Mouse (Mus musculus) limb, embryonic 14.5 days (tissue): ENCODE measurements at regions not wholly inside any gene's neighbourhood (a gene's known extent, or its start where the extent isn't known, plus 50 kb on each side); places are given as distances from the start of the nearest gene placed in this dataset.
A peak's percentile ranks its signal among the peaks of the same experiment; 100 is the strongest.

Experiments used
- ATAC-seq: fragments of 200-750 bp; cut with Nextera tagmentation; 2 replicates; pipeline ENCODE4 v1.8.0; 2017; ENCODE audit warnings: low read depth, moderate number of reproducible peaks, moderate TSS enrichment; ENCODE audit not compliant: low FRiP score
- DNase-seq: peaks from one replicate; pipeline ENCODE4 v3.0.0-alpha.2; 2015; ENCODE audit warnings: low spot score
- H3K27ac ChIP-seq: fragments of 300-500 bp; sonication (generic); replicated peaks from 2 replicates; pipeline ENCODE4 v1.5.1; 2014; ENCODE audit warnings: low read depth, mild to moderate bottlenecking, low read length, moderate library complexity, mixed read lengths
- H3K27me3 ChIP-seq: fragments of 300-500 bp; sonication (generic); 2 replicates; pipeline ENCODE4 v1.6.1; 2014; ENCODE audit warnings: low read length, mixed read lengths; ENCODE audit not compliant: control insufficient read depth, insufficient read depth
- H3K36me3 ChIP-seq: fragments of 300-500 bp; sonication (generic); 2 replicates; pipeline ENCODE4 v1.6.1; 2014; ENCODE audit warnings: mild to moderate bottlenecking, low read length, moderate library complexity, mixed read lengths; ENCODE audit not compliant: control insufficient read depth, insufficient read depth
- H3K4me1 ChIP-seq: fragments of 300-500 bp; sonication (generic); 2 replicates; pipeline ENCODE4 v1.6.1; 2014; ENCODE audit warnings: antibody characterized with exemption, low read length, mixed read lengths; ENCODE audit not compliant: control insufficient read depth, insufficient read depth
- H3K4me2 ChIP-seq: fragments of 300-500 bp; sonication (generic); replicated peaks from 2 replicates; pipeline ENCODE4 v1.6.1; 2014; ENCODE audit warnings: low read depth, mild to moderate bottlenecking, low read length, moderate library complexity; ENCODE audit not compliant: severe bottlenecking
- H3K4me3 ChIP-seq: fragments of 300-500 bp; sonication (generic); replicated peaks from 2 replicates; pipeline ENCODE4 v1.5.1; 2014; ENCODE audit warnings: low read length
- H3K9ac ChIP-seq: fragments of 300-500 bp; sonication (generic); 2 replicates; pipeline ENCODE4 v1.6.1; 2014; ENCODE audit warnings: mild to moderate bottlenecking, low read depth, low read length, moderate library complexity; ENCODE audit not compliant: severe bottlenecking
- H3K9me3 ChIP-seq: fragments of 300-500 bp; sonication (generic); 2 replicates; pipeline ENCODE4 v1.6.1; 2016; ENCODE audit warnings: low read length; ENCODE audit not compliant: control insufficient read depth
- POLR2A ChIP-seq: fragments of 200-500 bp; IDR thresholded peaks from 2 replicates; pipeline ENCODE4 v1.8.0; 2012; ENCODE audit warnings: inconsistent platforms, mild to moderate bottlenecking, moderate library complexity, borderline replicate concordance; ENCODE audit not compliant: insufficient read depth, insufficient read length; ENCODE audit errors: extremely low read depth
- WGBS: fragments of 180-500 bp; shearing (Covaris S2); extraction: QIAGEN DNeasy Blood & Tissue Kit; methylation state at CpG from one replicate; pipeline ENCODE4 v1.1.7; 2014; 5-methylcytosine and 5-hydroxymethylcytosine counted together

GRCm38 (mm10) chr9:116511450-116511849, 336.3 kb upstream of the Tgfbr2 start:
- 47% methylated on average over 3 of the region's 3 CpGs for WGBS
- Histone ChIP-seq H3K9me3 (no peaks in the 10 kb centered on the region), H3K4me1 (0 out of 2 replicates have a peak, but pooled peaks cover 2% of the 10 kb centered on the region), H3K36me3 (no peaks in the 10 kb centered on the region), H3K4me3 (no peak overlapping the region), H3K4me2 (no peak overlapping the region), H3K9ac (no peak overlapping the region), H3K27ac (no peak overlapping the region), H3K27me3 (no peaks in the 10 kb centered on the region)
- peak; percentile 53 for DNase-seq
- TF ChIP-seq POLR2A, result no peak
- no peak for ATAC-seq

- Histone ChIP-seq H3K27ac (no peak overlapping the region), H3K9ac (no peak overlapping the region), H3K27me3 (no peaks in the 10 kb centered on the region), H3K4me2 (no peak overlapping the region), H3K9me3 (no peaks in the 10 kb centered on the region), H3K36me3 (no peaks in the 10 kb centered on the region), H3K4me1 (0 out of 2 replicates have a peak, but pooled peaks cover 2% of the 10 kb centered on the region), H3K4me3 (no peak overlapping the region)
- no peak for TF ChIP-seq POLR2A
- 74% methylated on average over 5 of the region's 5 CpGs for WGBS
- DNase-seq (peak; percentile 76), ATAC-seq (no peak)
Measured at GRCm38 (mm10) chr9:116507756-116508155, 332.6 kb upstream of the Tgfbr2 start.

GRCm38 (mm10) chr9:116502831-116503230, 327.7 kb upstream of the Tgfbr2 start:
- DNase-seq (no peak), ATAC-seq (no peak)
- H3K9ac ChIP-seq, result no peak overlapping the region
- no peaks in the 10 kb centered on the region for H3K27me3 ChIP-seq
- H3K9me3 ChIP-seq, result no peaks in the 10 kb centered on the region
- H3K27ac ChIP-seq, result no peak overlapping the region
- H3K36me3 ChIP-seq, result no peaks in the 10 kb centered on the region
- WGBS, result 57% methylated on average over 5 of the region's 5 CpGs
- H3K4me1 ChIP-seq, result 0 out of 2 replicates have a peak, but pooled peaks cover 3% of the 10 kb centered on the region
- H3K4me3 ChIP-seq, result no peak overlapping the region
- TF ChIP-seq POLR2A, result no peak
- H3K4me2 ChIP-seq, result no peak overlapping the region

GRCm38 (mm10) chr9:116500951-116501350, 325.8 kb upstream of the Tgfbr2 start:
- Histone ChIP-seq H3K9me3 (no peaks in the 10 kb centered on the region), H3K9ac (no peak overlapping the region), H3K4me2 (no peak overlapping the region), H3K36me3 (no peaks in the 10 kb centered on the region), H3K27me3 (no peaks in the 10 kb centered on the region), H3K27ac (no peak overlapping the region), H3K4me3 (no peak overlapping the region), H3K4me1 (0 out of 2 replicates have a peak, but pooled peaks cover 3% of the 10 kb centered on the region)
- TF ChIP-seq POLR2A, result no peak
- WGBS, result 86% methylated on average over 3 of the region's 3 CpGs
- DNase-seq, result no peak
- no peak for ATAC-seq

GRCm38 (mm10) chr9:116491227-116491626, 316.1 kb upstream of the Tgfbr2 start:
- H3K4me2 ChIP-seq, result no peak overlapping the region
- no peaks in the 10 kb centered on the region; the same call in 1 of the 2 replicates for H3K4me1 ChIP-seq
- ATAC-seq (no peak), DNase-seq (no peak)
- TF ChIP-seq POLR2A, result no peak
- H3K4me3 ChIP-seq, result no peak overlapping the region
- no peak overlapping the region for H3K27ac ChIP-seq
- peaks cover 10% of the 10 kb centered on the region for H3K9me3 ChIP-seq
- no peaks in the 10 kb centered on the region for H3K27me3 ChIP-seq
- no peaks in the 10 kb centered on the region for H3K36me3 ChIP-seq
- no peak overlapping the region for H3K9ac ChIP-seq
- WGBS, result 97% methylated on average over 2 of the region's 2 CpGs

GRCm38 (mm10) chr9:116489787-116490186, 314.6 kb upstream of the Tgfbr2 start:
- 55% methylated on average over 4 of the region's 4 CpGs for WGBS
- ATAC-seq (no peak), DNase-seq (peak; percentile 27)
- TF ChIP-seq POLR2A, result no peak
- no peak overlapping the region for H3K4me3 ChIP-seq
- H3K4me1 ChIP-seq, result no peaks in the 10 kb centered on the region; the same call in 1 of the 2 replicates
- H3K9ac ChIP-seq, result no peak overlapping the region
- H3K4me2 ChIP-seq, result no peak overlapping the region
- no peaks in the 10 kb centered on the region for H3K36me3 ChIP-seq
- peaks cover 10% of the 10 kb centered on the region for H3K9me3 ChIP-seq
- no peaks in the 10 kb centered on the region for H3K27me3 ChIP-seq
- no peak overlapping the region for H3K27ac ChIP-seq
